Mouse (Mus musculus): ENCODE results near the gene Gpr3. TPM values are rescaled to one million over a fixed set of nuclear protein-coding genes. Genes with fewer than 3 reads are reported as not detected.
A peak's percentile ranks its signal among the peaks of the same experiment; 100 is the strongest.

Gpr3 gene
- polyA plus RNA-seq, 1 experiment from 2014 or later: 0.24 TPM

DNA sequence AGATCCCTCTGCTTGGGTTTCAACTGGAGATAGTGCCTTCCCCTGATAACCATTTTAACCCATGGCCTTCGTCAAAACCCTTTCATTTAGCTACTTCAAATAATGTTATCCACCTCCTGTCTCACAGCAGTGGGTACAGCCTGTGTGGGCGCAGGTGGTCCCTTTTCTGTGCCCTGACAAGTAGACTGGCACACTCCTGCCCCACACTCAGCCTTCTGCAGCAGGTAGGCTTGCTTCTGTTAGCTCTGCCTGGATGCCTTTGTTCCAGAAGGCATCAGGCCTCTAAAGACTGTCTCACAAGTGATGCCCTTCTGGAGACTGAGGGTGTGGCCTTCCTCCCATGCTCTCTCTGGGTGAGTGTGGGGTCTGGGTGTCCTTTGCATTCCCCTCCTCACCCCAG lies 16.2 kb downstream of the Gpr3 start:
- WGBS: 86% methylated on average over 2 of the region's 2 CpGs
- Histone ChIP-seq H3K27ac (ENCODE audit: low read length) (no peak overlapping the region; the same call in 1 of the 2 replicates), H3K9ac (ENCODE audit: low read depth, low read length) (no peak overlapping the region), H3K4me1 (ENCODE audit: control insufficient read depth, insufficient read depth, low read length) (peaks cover 50% of the 10 kb centered on the region), H3K27me3 (replicated peaks; ENCODE audit: control insufficient read depth, insufficient read depth, low read length) (no peaks in the 10 kb centered on the region), H3K4me2 (ENCODE audit: low read depth, low read length) (no peak overlapping the region), H3K9me3 (ENCODE audit: control insufficient read depth, low read length) (no peaks in the 10 kb centered on the region), H3K36me3 (ENCODE audit: control insufficient read depth, insufficient read depth, low read length) (peaks cover 6% of the 10 kb centered on the region), H3K4me3 (ENCODE audit: low read length) (no peak overlapping the region)
- no peak for ATAC-seq

- peaks cover 6% of the 10 kb centered on the region for H3K36me3 ChIP-seq (ENCODE audit: control insufficient read depth, insufficient read depth, low read length)
Measured at GRCm38 (mm10) chr4:133195014-133195413, 17.3 kb downstream of the Gpr3 start.

DNA sequence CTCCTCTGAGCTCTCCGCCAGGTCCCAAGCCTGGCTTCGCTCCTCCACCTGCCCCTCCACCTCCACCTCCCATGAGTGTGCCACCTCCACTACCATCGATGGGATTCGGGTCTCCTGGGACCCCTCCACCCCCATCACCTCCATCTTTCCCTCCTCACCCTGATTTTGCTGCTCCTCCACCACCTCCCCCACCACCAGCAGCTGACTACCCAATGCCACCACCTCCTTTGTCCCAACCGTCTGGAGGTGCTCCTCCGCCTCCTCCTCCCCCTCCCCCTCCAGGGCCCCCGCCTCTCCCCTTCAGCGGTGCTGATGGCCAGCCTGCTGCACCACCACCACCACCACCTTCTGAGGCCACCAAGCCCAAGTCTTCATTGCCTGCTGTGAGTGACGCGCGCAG lies 17.9 kb downstream of the Gpr3 start:
- no peak for ATAC-seq
- H3K27me3 ChIP-seq (replicated peaks; ENCODE audit: control insufficient read depth, insufficient read depth, low read length): no peaks in the 10 kb centered on the region
- 87% methylated on average over 11 of the region's 11 CpGs for WGBS
- H3K4me2 ChIP-seq (ENCODE audit: low read depth, low read length): no peak overlapping the region
- H3K9me3 ChIP-seq (ENCODE audit: control insufficient read depth, low read length): no peaks in the 10 kb centered on the region
- peaks cover 10% of the 10 kb centered on the region for H3K36me3 ChIP-seq (ENCODE audit: control insufficient read depth, insufficient read depth, low read length)
- no peak overlapping the region for H3K4me3 ChIP-seq (ENCODE audit: low read length)
- no peak overlapping the region for H3K27ac ChIP-seq (ENCODE audit: low read length)
- no peak overlapping the region for H3K9ac ChIP-seq (ENCODE audit: low read depth, low read length)
- H3K4me1 ChIP-seq (ENCODE audit: control insufficient read depth, insufficient read depth, low read length): peaks cover 35% of the 10 kb centered on the region

More at GRCm38 (mm10) chr4:133195014-133195413, 17.3 kb downstream of the Gpr3 start:
- H3K9me3 ChIP-seq (ENCODE audit: control insufficient read depth, low read length): no peaks in the 10 kb centered on the region
- no peak overlapping the region for H3K9ac ChIP-seq (ENCODE audit: low read depth, low read length)
- H3K27me3 ChIP-seq (replicated peaks; ENCODE audit: control insufficient read depth, insufficient read depth, low read length): no peaks in the 10 kb centered on the region
- 56% methylated on average over 4 of the region's 4 CpGs for WGBS
- no peak for ATAC-seq
- no peak overlapping the region for H3K4me3 ChIP-seq (ENCODE audit: low read length)
- peaks cover 39% of the 10 kb centered on the region for H3K4me1 ChIP-seq (ENCODE audit: control insufficient read depth, insufficient read depth, low read length)
- H3K4me2 ChIP-seq (ENCODE audit: low read depth, low read length): no peak overlapping the region
- H3K27ac ChIP-seq (ENCODE audit: low read length): no peak overlapping the region

- Histone ChIP-seq H3K4me2 (ENCODE audit: low read depth, low read length) (no peak overlapping the region), H3K27me3 (replicated peaks; ENCODE audit: control insufficient read depth, insufficient read depth, low read length) (no peaks in the 10 kb centered on the region), H3K4me3 (ENCODE audit: low read length) (no peak overlapping the region), H3K9me3 (ENCODE audit: control insufficient read depth, low read length) (no peaks in the 10 kb centered on the region), H3K4me1 (ENCODE audit: control insufficient read depth, insufficient read depth, low read length) (peaks cover 9% of the 10 kb centered on the region), H3K9ac (ENCODE audit: low read depth, low read length) (no peak overlapping the region), H3K36me3 (ENCODE audit: control insufficient read depth, insufficient read depth, low read length) (peaks cover 22% of the 10 kb centered on the region), H3K27ac (ENCODE audit: low read length) (no peak overlapping the region)
- 67% methylated on average over 10 of the region's 10 CpGs for WGBS
- no peak for ATAC-seq
Measured at GRCm38 (mm10) chr4:133189396-133189795, 22.9 kb downstream of the Gpr3 start.

DNA sequence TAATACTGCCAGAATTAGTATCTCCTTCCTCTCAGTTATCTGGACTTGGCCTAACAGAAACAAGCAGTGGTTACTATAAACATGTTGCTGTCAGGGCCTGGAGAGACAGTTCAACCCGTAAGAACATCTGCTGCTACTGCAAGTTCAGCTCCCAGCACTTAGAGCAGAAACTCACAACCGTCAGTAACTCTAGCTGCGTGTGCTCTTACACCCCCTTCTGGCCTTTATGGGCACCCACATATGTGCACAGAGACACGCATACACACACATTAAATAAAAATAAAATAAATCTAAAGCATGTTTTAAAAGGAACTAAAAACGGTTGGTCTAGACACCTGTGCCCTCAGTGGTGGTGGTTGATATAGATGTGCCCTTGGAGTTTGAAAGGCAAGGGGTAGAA lies 25.5 kb downstream of the Gpr3 start:
- H3K9me3 ChIP-seq (ENCODE audit: control insufficient read depth, low read length): no peaks in the 10 kb centered on the region
- WGBS: 88% methylated on average over 5 of the region's 5 CpGs
- no peak for ATAC-seq
- no peaks in the 10 kb centered on the region for H3K27me3 ChIP-seq (replicated peaks; ENCODE audit: control insufficient read depth, insufficient read depth, low read length)
- no peak overlapping the region for H3K4me2 ChIP-seq (ENCODE audit: low read depth, low read length)
- H3K4me3 ChIP-seq (ENCODE audit: low read length): no peak overlapping the region
- peaks cover 16% of the 10 kb centered on the region for H3K36me3 ChIP-seq (ENCODE audit: control insufficient read depth, insufficient read depth, low read length)
- peaks cover 25% of the 10 kb centered on the region for H3K4me1 ChIP-seq (ENCODE audit: control insufficient read depth, insufficient read depth, low read length)
- no peak overlapping the region for H3K27ac ChIP-seq (ENCODE audit: low read length)
- no peak overlapping the region for H3K9ac ChIP-seq (ENCODE audit: low read depth, low read length)

DNA sequence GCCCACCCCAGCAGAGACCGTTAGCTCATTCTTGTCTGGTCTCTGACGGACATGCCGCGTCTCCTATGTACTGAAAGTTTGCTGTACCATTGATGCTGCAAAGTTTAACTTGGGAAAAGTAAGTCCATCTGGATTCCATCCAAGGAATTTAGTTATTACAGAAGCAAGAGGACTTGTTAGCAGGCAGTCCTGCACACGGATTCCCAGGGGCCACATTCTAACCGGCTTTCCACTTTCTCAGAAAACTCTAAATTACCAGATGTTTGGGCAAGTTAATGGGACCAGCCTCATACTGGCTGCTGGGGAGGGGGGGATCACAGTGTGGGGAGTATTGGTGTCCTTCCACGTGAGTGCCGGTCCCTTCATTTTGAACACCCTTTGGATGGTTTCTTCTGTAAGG lies 26.4 kb downstream of the Gpr3 start:
- no peak for ATAC-seq
- Histone ChIP-seq H3K27me3 (replicated peaks; ENCODE audit: control insufficient read depth, insufficient read depth, low read length) (no peaks in the 10 kb centered on the region), H3K36me3 (ENCODE audit: control insufficient read depth, insufficient read depth, low read length) (peaks cover 16% of the 10 kb centered on the region), H3K9me3 (ENCODE audit: control insufficient read depth, low read length) (no peaks in the 10 kb centered on the region), H3K4me1 (ENCODE audit: control insufficient read depth, insufficient read depth, low read length) (peaks cover 25% of the 10 kb centered on the region), H3K9ac (ENCODE audit: low read depth, low read length) (no peak overlapping the region), H3K4me3 (ENCODE audit: low read length) (no peak overlapping the region), H3K27ac (ENCODE audit: low read length) (peak overlapping the region; percentile 87), H3K4me2 (ENCODE audit: low read depth, low read length) (0 out of 2 replicates have a peak overlapping the region, but pooled peaks have one; percentile 11)
- 65% methylated on average over 8 of the region's 8 CpGs for WGBS

GRCm38 (mm10) chr4:133184898-133185665 lies 27.3 kb downstream of the Gpr3 start:
- H3K27ac ChIP-seq (ENCODE audit: low read length): peak overlapping the region; percentile 87
- peaks cover 25% of the 10 kb centered on the region for H3K4me1 ChIP-seq (ENCODE audit: control insufficient read depth, insufficient read depth, low read length)
- 0 out of 2 replicates have a peak overlapping the region, but pooled peaks have one; percentile 11 for H3K4me2 ChIP-seq (ENCODE audit: low read depth, low read length)
- no peaks in the 10 kb centered on the region for H3K27me3 ChIP-seq (replicated peaks; ENCODE audit: control insufficient read depth, insufficient read depth, low read length)
- no peaks in the 10 kb centered on the region for H3K9me3 ChIP-seq (ENCODE audit: control insufficient read depth, low read length)
- H3K4me3 ChIP-seq (ENCODE audit: low read length): no peak overlapping the region
- H3K9ac ChIP-seq (ENCODE audit: low read depth, low read length): no peak overlapping the region
- ATAC-seq: peak; percentile 81
- 20% methylated on average over 15 of the region's 15 CpGs for WGBS
- H3K36me3 ChIP-seq (ENCODE audit: control insufficient read depth, insufficient read depth, low read length): peaks cover 16% of the 10 kb centered on the region

DNA sequence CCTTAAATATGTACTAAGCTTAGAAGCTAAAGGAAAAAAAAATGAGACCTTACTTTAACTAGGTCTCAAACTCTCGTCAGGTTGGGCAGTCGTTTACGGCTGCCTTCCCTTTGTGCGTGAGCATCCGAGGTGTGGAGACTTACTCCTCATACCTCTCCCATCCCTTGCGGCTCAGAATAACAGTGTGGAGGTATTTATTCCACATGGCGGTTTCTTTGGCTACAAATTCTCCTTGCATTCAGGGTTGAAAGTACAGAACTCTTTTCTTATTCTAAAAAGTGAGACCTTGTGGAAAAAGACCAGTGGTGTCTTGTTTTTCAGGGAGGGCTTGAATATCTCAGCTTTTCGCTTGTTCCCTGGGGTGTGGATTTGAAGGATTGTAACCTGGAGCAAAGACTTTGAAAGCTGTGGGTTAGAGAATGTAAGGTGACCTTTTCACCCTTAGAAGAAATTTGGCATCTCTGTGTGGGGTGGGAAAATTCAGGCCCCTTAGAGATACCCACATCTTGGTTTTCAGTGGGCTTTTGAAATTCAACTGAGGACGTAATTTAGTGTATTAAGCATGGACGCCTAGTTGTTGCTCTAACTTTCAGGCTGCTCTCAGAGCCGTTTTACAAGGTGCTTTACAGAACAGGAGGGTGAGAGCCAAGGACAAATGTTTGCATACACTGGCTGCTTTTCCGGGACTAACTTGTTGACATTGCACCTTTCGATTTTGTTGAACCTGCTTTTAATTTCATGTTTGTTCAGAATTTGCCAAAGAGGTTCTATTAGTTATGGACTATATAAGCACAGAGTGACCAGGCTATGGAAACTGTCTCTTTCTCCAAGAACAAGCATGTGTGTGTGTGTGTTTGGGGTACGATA lies 28.1 kb downstream of the Gpr3 start:
- Histone ChIP-seq H3K9ac (ENCODE audit: low read depth, low read length) (no peak overlapping the region), H3K9me3 (ENCODE audit: control insufficient read depth, low read length) (no peaks in the 10 kb centered on the region), H3K27me3 (replicated peaks; ENCODE audit: control insufficient read depth, insufficient read depth, low read length) (no peaks in the 10 kb centered on the region), H3K36me3 (ENCODE audit: control insufficient read depth, insufficient read depth, low read length) (peaks cover 10% of the 10 kb centered on the region), H3K4me2 (ENCODE audit: low read depth, low read length) (no peak overlapping the region), H3K4me1 (ENCODE audit: control insufficient read depth, insufficient read depth, low read length) (peaks cover 25% of the 10 kb centered on the region), H3K4me3 (ENCODE audit: low read length) (no peak overlapping the region), H3K27ac (ENCODE audit: low read length) (peak overlapping the region; percentile 87)
- WGBS: 54% methylated on average over 14 of the region's 14 CpGs
- ATAC-seq: no peak

DNA sequence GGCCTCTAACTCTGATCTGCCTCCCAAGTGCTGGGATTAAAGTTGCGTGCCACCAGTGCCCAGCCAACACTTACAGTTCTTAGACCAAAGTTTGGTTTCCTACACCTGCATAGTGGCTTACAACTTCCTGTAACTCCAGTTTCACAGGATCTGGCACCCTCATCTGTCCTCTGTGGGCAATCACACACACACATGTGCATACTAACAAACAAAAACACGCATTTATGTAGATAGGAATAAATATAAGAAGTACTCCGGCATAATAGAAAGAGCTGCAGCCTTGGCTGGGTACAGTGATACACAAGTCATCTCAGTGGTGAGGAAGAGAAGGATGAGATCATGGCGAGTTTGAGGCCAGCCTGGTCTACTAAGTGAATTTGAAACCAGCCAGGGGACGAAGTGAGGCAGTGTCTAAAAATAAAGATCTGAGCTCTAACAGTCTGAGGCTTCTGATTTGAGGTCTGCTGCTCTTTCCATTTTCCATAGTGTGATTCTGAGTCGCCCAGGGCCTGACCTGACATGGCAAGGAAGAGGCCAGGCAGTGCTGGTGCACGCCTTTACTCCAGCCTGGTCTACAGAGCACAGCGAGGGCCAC lies 29.8 kb downstream of the Gpr3 start:
- Histone ChIP-seq H3K9ac (ENCODE audit: low read depth, low read length) (no peak overlapping the region), H3K9me3 (ENCODE audit: control insufficient read depth, low read length) (no peaks in the 10 kb centered on the region), H3K4me3 (ENCODE audit: low read length) (no peak overlapping the region), H3K27ac (ENCODE audit: low read length) (no peak overlapping the region), H3K36me3 (ENCODE audit: control insufficient read depth, insufficient read depth, low read length) (peaks cover 10% of the 10 kb centered on the region; the same call in 1 of the 2 replicates), H3K4me2 (ENCODE audit: low read depth, low read length) (no peak overlapping the region), H3K27me3 (replicated peaks; ENCODE audit: control insufficient read depth, insufficient read depth, low read length) (no peaks in the 10 kb centered on the region), H3K4me1 (ENCODE audit: control insufficient read depth, insufficient read depth, low read length) (peaks cover 34% of the 10 kb centered on the region)
- WGBS: 89% methylated on average over 8 of the region's 8 CpGs
- no peak for ATAC-seq

All from intestine, embryonic 16.5 days (tissue).